Mouse (Mus musculus): ENCODE results near the gene Chchd3. TPM values are rescaled to one million over a fixed set of nuclear protein-coding genes. Genes with fewer than 3 reads are reported as not detected.

The Chchd3 gene
- total and polyA plus RNA-seq, 3 experiments = 145 to 246 (median 190) TPM

- TF ChIP-seq GATA2 (IDR thresholded peaks at IDR 0.05; ENCODE audit: borderline replicate concordance, low read depth, low read length) (no peak), CTCF (IDR thresholded peaks at IDR 0.05; ENCODE audit: low read depth, low read length) (no peak), POLR2AphosphoS5 (IDR thresholded peaks at IDR 0.05; ENCODE audit: insufficient replicate concordance, low read depth, low read length) (no peak), GATA1 (IDR thresholded peaks at IDR 0.05; ENCODE audit: borderline replicate concordance, low read length) (no peak), TAL1 (conservative IDR thresholded peaks at IDR 0.05; ENCODE audit: low read depth, low read length) (no peak)
- Histone ChIP-seq H3K36me3 (replicated peaks) (peaks cover 33% of the 10 kb centered on the region), H3K9me3 (replicated peaks) (peaks cover 5% of the 10 kb centered on the region), H3K27me3 (ENCODE audit: insufficient read depth, low read length) (no peaks in the 10 kb centered on the region), H3K4me1 (ENCODE audit: insufficient read depth, low read depth, low read length) (no peaks in the 10 kb centered on the region), H3K4me3 (ENCODE audit: low read depth, low read length) (no peak overlapping the region)
- DNase-seq (ENCODE audit: low spot score) (no peak), ATAC-seq (ENCODE audit: extremely low read depth, insufficient number of reproducible peaks, low FRiP score, poor library complexity, severe bottlenecking) (no peak)
Observed at GRCm38 (mm10) chr6:32837165-32837938, 222.7 kb downstream of the Chchd3 start.

- no peaks in the 10 kb centered on the region for H3K9me3 ChIP-seq (replicated peaks)
- H3K4me1 ChIP-seq (ENCODE audit: insufficient read depth, low read depth, low read length) = no peaks in the 10 kb centered on the region
- no peak for DNase-seq (ENCODE audit: low spot score)
- H3K4me3 ChIP-seq (ENCODE audit: low read depth, low read length) = no peak overlapping the region
- ATAC-seq (ENCODE audit: extremely low read depth, insufficient number of reproducible peaks, low FRiP score, poor library complexity, severe bottlenecking) = no peak
- no peaks in the 10 kb centered on the region for H3K27me3 ChIP-seq (ENCODE audit: insufficient read depth, low read length)
- TF ChIP-seq GATA1 (IDR thresholded peaks at IDR 0.05; ENCODE audit: borderline replicate concordance, low read length) (no peak), TAL1 (conservative IDR thresholded peaks at IDR 0.05; ENCODE audit: low read depth, low read length) (no peak), POLR2AphosphoS5 (IDR thresholded peaks at IDR 0.05; ENCODE audit: insufficient replicate concordance, low read depth, low read length) (no peak), CTCF (IDR thresholded peaks at IDR 0.05; ENCODE audit: low read depth, low read length) (no peak), GATA2 (IDR thresholded peaks at IDR 0.05; ENCODE audit: borderline replicate concordance, low read depth, low read length) (no peak)
- peaks cover 48% of the 10 kb centered on the region for H3K36me3 ChIP-seq (replicated peaks)
Observed at GRCm38 (mm10) chr6:32823856-32824620, 236.0 kb downstream of the Chchd3 start.

GRCm38 (mm10) chr6:32818961-32819360 is 241.1 kb downstream of the Chchd3 start:
- no peaks in the 10 kb centered on the region for H3K27me3 ChIP-seq (ENCODE audit: insufficient read depth, low read length)
- no peaks in the 10 kb centered on the region for H3K9me3 ChIP-seq (replicated peaks)
- DNase-seq (ENCODE audit: low spot score) (no peak), ATAC-seq (ENCODE audit: extremely low read depth, insufficient number of reproducible peaks, low FRiP score, poor library complexity, severe bottlenecking) (no peak)
- H3K4me3 ChIP-seq (ENCODE audit: low read depth, low read length) = no peak overlapping the region
- no peak for TF ChIP-seq CTCF (IDR thresholded peaks at IDR 0.05; ENCODE audit: low read depth, low read length)
- TF ChIP-seq POLR2AphosphoS5 (IDR thresholded peaks at IDR 0.05; ENCODE audit: insufficient replicate concordance, low read depth, low read length) = no peak
- TF ChIP-seq GATA1 (IDR thresholded peaks at IDR 0.05; ENCODE audit: borderline replicate concordance, low read length) = no peak
- TF ChIP-seq TAL1 (conservative IDR thresholded peaks at IDR 0.05; ENCODE audit: low read depth, low read length) = no peak
- no peak for TF ChIP-seq GATA2 (IDR thresholded peaks at IDR 0.05; ENCODE audit: borderline replicate concordance, low read depth, low read length)
- no peaks in the 10 kb centered on the region for H3K4me1 ChIP-seq (ENCODE audit: insufficient read depth, low read depth, low read length)
- H3K36me3 ChIP-seq (replicated peaks) = peaks cover 54% of the 10 kb centered on the region

- ATAC-seq (ENCODE audit: extremely low read depth, insufficient number of reproducible peaks, low FRiP score, poor library complexity, severe bottlenecking) = no peak
- Histone ChIP-seq H3K9me3 (replicated peaks) (no peaks in the 10 kb centered on the region), H3K4me1 (ENCODE audit: insufficient read depth, low read depth, low read length) (no peaks in the 10 kb centered on the region), H3K27me3 (ENCODE audit: insufficient read depth, low read length) (no peaks in the 10 kb centered on the region), H3K4me3 (ENCODE audit: low read depth, low read length) (no peak overlapping the region), H3K36me3 (replicated peaks) (peaks cover 34% of the 10 kb centered on the region)
- TF ChIP-seq CTCF (IDR thresholded peaks at IDR 0.05; ENCODE audit: low read depth, low read length) = no peak
- TF ChIP-seq TAL1 (conservative IDR thresholded peaks at IDR 0.05; ENCODE audit: low read depth, low read length) = no peak
- no peak for TF ChIP-seq POLR2AphosphoS5 (IDR thresholded peaks at IDR 0.05; ENCODE audit: insufficient replicate concordance, low read depth, low read length)
- TF ChIP-seq GATA1 (IDR thresholded peaks at IDR 0.05; ENCODE audit: borderline replicate concordance, low read length) = no peak
- no peak for TF ChIP-seq GATA2 (IDR thresholded peaks at IDR 0.05; ENCODE audit: borderline replicate concordance, low read depth, low read length)
- no peak for DNase-seq (ENCODE audit: low spot score)
Observed at GRCm38 (mm10) chr6:32808796-32809195, 251.3 kb downstream of the Chchd3 start.

- no peaks in the 10 kb centered on the region for H3K27me3 ChIP-seq (ENCODE audit: insufficient read depth, low read length)
- no peaks in the 10 kb centered on the region for H3K4me1 ChIP-seq (ENCODE audit: insufficient read depth, low read depth, low read length)
- DNase-seq (ENCODE audit: low spot score) = no peak
- TF ChIP-seq CTCF (IDR thresholded peaks at IDR 0.05; ENCODE audit: low read depth, low read length) (no peak), POLR2AphosphoS5 (IDR thresholded peaks at IDR 0.05; ENCODE audit: insufficient replicate concordance, low read depth, low read length) (no peak), GATA2 (IDR thresholded peaks at IDR 0.05; ENCODE audit: borderline replicate concordance, low read depth, low read length) (no peak), GATA1 (IDR thresholded peaks at IDR 0.05; ENCODE audit: borderline replicate concordance, low read length) (no peak), TAL1 (conservative IDR thresholded peaks at IDR 0.05; ENCODE audit: low read depth, low read length) (no peak)
- H3K9me3 ChIP-seq (replicated peaks) = no peaks in the 10 kb centered on the region
- peaks cover 36% of the 10 kb centered on the region for H3K36me3 ChIP-seq (replicated peaks)
- no peak overlapping the region for H3K4me3 ChIP-seq (ENCODE audit: low read depth, low read length)
- ATAC-seq (ENCODE audit: extremely low read depth, insufficient number of reproducible peaks, low FRiP score, poor library complexity, severe bottlenecking) = no peak
Observed at GRCm38 (mm10) chr6:32807771-32808170, 252.3 kb downstream of the Chchd3 start.

GRCm38 (mm10) chr6:32803646-32804045 is 256.4 kb downstream of the Chchd3 start:
- ATAC-seq (ENCODE audit: extremely low read depth, insufficient number of reproducible peaks, low FRiP score, poor library complexity, severe bottlenecking) = no peak
- TF ChIP-seq GATA1 (IDR thresholded peaks at IDR 0.05; ENCODE audit: borderline replicate concordance, low read length) = no peak
- no peak for TF ChIP-seq GATA2 (IDR thresholded peaks at IDR 0.05; ENCODE audit: borderline replicate concordance, low read depth, low read length)
- TF ChIP-seq TAL1 (conservative IDR thresholded peaks at IDR 0.05; ENCODE audit: low read depth, low read length) = no peak
- no peak for TF ChIP-seq CTCF (IDR thresholded peaks at IDR 0.05; ENCODE audit: low read depth, low read length)
- no peak for TF ChIP-seq POLR2AphosphoS5 (IDR thresholded peaks at IDR 0.05; ENCODE audit: insufficient replicate concordance, low read depth, low read length)
- H3K4me1 ChIP-seq (ENCODE audit: insufficient read depth, low read depth, low read length) = no peaks in the 10 kb centered on the region

More at GRCm38 (mm10) chr6:32803646-32804045, 256.4 kb downstream of the Chchd3 start:
- peaks cover 39% of the 10 kb centered on the region for H3K36me3 ChIP-seq (replicated peaks)
- no peaks in the 10 kb centered on the region for H3K27me3 ChIP-seq (ENCODE audit: insufficient read depth, low read length)
- no peaks in the 10 kb centered on the region for H3K9me3 ChIP-seq (replicated peaks)
- H3K4me3 ChIP-seq (ENCODE audit: low read depth, low read length) = no peak overlapping the region
- DNase-seq (ENCODE audit: low spot score) = no peak

Measured in G1E (cell line).